Mouse (Mus musculus): ENCODE results near the gene Anxa6. TPM values are rescaled to one million over a fixed set of nuclear protein-coding genes. Genes with fewer than 3 reads are reported as not detected.

Anxa6 gene
- total and polyA plus RNA-seq, 3 experiments = 115 to 168 (median 162) TPM

GRCm38 (mm10) chr11:54961164-54961850 lies 71.9 kb downstream of the Anxa6 start:
- in situ Hi-C loops (cut with MboI; ENCODE audit: low pct_ligation_motif_present, low pct_unique_long_range_greater_than_20kb, low sequenced_read_pairs) (no loop called here), dilution Hi-C loops (cut with MboI; ENCODE audit: extremely low pct_ligation_motif_present, extremely low pct_unique_long_range_greater_than_20kb, low sequenced_read_pairs) (no loop called here)
- peaks cover 59% of the 10 kb centered on the region for H3K79me2 ChIP-seq (replicated peaks; ENCODE audit: control insufficient read depth, extremely low read depth, insufficient read depth, poor library complexity, severe bottlenecking)
- H3K27me3 ChIP-seq (replicated peaks) = no peaks in the 10 kb centered on the region
- TF ChIP-seq MAX (IDR thresholded peaks at IDR 0.05; ENCODE audit: low read length) (peak; percentile 45; the same call in 1 of the 2 replicates), MXI1 (IDR thresholded peaks at IDR 0.05; ENCODE audit: low read depth, low read length) (peak; percentile 59), TCF12 (IDR thresholded peaks at IDR 0.05; ENCODE audit: low read depth, low read length) (peak; percentile 32; the same call in 1 of the 2 replicates), USF1 (IDR thresholded peaks at IDR 0.05; ENCODE audit: low read depth, low read length) (no peak), EP300 (IDR thresholded peaks at IDR 0.05; ENCODE audit: low read length) (peak; percentile 21; the same call in 1 of the 2 replicates), KAT2A (IDR thresholded peaks at IDR 0.05; ENCODE audit: insufficient replicate concordance, low read length) (no peak), MAZ (IDR thresholded peaks at IDR 0.05; ENCODE audit: low read depth, low read length) (peak; percentile 45; the same call in 1 of the 2 replicates), SIN3A (IDR thresholded peaks at IDR 0.05; ENCODE audit: low read length) (peak; percentile 82; the same call in 1 of the 2 replicates), MAFK (IDR thresholded peaks at IDR 0.05; ENCODE audit: insufficient replicate concordance, low read length) (no peak), CHD2 (IDR thresholded peaks at IDR 0.05; ENCODE audit: low read length) (peak; percentile 45; the same call in 1 of the 2 replicates), CHD1 (IDR thresholded peaks at IDR 0.05; ENCODE audit: low read depth, low read length) (peak; percentile 87), MYC (IDR thresholded peaks at IDR 0.05; ENCODE audit: low read depth, low read length) (0 out of 2 replicates have a peak, but pooled peaks have one; percentile 10), NELFE (IDR thresholded peaks at IDR 0.05; ENCODE audit: low read depth, low read length) (no peak)
- peak overlapping the region; percentile 75 for H3K27ac ChIP-seq (ENCODE audit: insufficient read depth, low read depth)
- H3K4me2 ChIP-seq (ENCODE audit: insufficient read depth, low read depth, poor library complexity, severe bottlenecking) = peak overlapping the region; percentile 96
- H3K4me3 ChIP-seq (replicated peaks in 1 of 3; ENCODE audit: low read depth in 2 of 3, low read length in 2 of 3, poor library complexity in 1 of 3) = peak overlapping the region; percentile 63 to 90 (median 73)
- H3K9me3 ChIP-seq (replicated peaks; ENCODE audit: low read length) = peaks cover 5% of the 10 kb centered on the region
- H3K4me1 ChIP-seq (ENCODE audit: control insufficient read depth in 1 of 2, insufficient read depth in 2 of 2) = peaks cover 31 to 74% of the 10 kb centered on the region in 2 experiments
- peak overlapping the region; percentile 91 for H3K9ac ChIP-seq (ENCODE audit: insufficient read depth, low read depth)
- DNase-seq (ENCODE audit: extremely low read depth) = no peak
- peaks cover 3 to 21% of the 10 kb centered on the region in 2 experiments for H3K36me3 ChIP-seq (replicated peaks in 1 of 2; ENCODE audit: control insufficient read depth in 1 of 2, insufficient read depth in 1 of 2, low read length in 1 of 2)

GRCm38 (mm10) chr11:54960251-54960650 lies 73.0 kb downstream of the Anxa6 start:
- dilution Hi-C loops (cut with MboI; ENCODE audit: extremely low pct_ligation_motif_present, extremely low pct_unique_long_range_greater_than_20kb, low sequenced_read_pairs) = no loop called here
- no peaks in the 10 kb centered on the region for H3K27me3 ChIP-seq (replicated peaks)
- peak overlapping the region; percentile 58 for H3K9ac ChIP-seq (ENCODE audit: insufficient read depth, low read depth)
- peak overlapping the region; percentile 30 for H3K27ac ChIP-seq (ENCODE audit: insufficient read depth, low read depth)
- peak overlapping the region; percentile 96 for H3K4me2 ChIP-seq (ENCODE audit: insufficient read depth, low read depth, poor library complexity, severe bottlenecking)
- peaks cover 5% of the 10 kb centered on the region for H3K9me3 ChIP-seq (replicated peaks; ENCODE audit: low read length)
- in situ Hi-C loops (cut with MboI; ENCODE audit: low pct_ligation_motif_present, low pct_unique_long_range_greater_than_20kb, low sequenced_read_pairs) = no loop called here
- DNase-seq (ENCODE audit: extremely low read depth) = no peak
- H3K79me2 ChIP-seq (replicated peaks; ENCODE audit: control insufficient read depth, extremely low read depth, insufficient read depth, poor library complexity, severe bottlenecking) = peaks cover 59% of the 10 kb centered on the region
- H3K4me1 ChIP-seq (ENCODE audit: control insufficient read depth in 1 of 2, insufficient read depth in 2 of 2) = peaks cover 28 to 74% of the 10 kb centered on the region in 2 experiments
- TF ChIP-seq POLR2A (IDR thresholded peaks at IDR 0.05; ENCODE audit: low read depth, low read length) (0 out of 2 replicates have a peak, but pooled peaks have one; percentile 15), ZMIZ1 (IDR thresholded peaks at IDR 0.05; ENCODE audit: low read depth, low read length) (no peak)
- peaks cover 3 to 21% of the 10 kb centered on the region in 2 experiments for H3K36me3 ChIP-seq (replicated peaks in 1 of 2; ENCODE audit: control insufficient read depth in 1 of 2, insufficient read depth in 1 of 2, low read length in 1 of 2)
- peak overlapping the region; percentile 19 to 90 (median 33) for H3K4me3 ChIP-seq (replicated peaks in 1 of 3; ENCODE audit: low read depth in 2 of 3, low read length in 2 of 3, poor library complexity in 1 of 3)

Data from CH12.LX (cell line).